Comparison of ENCODE assay signal across 22 mouse cellular contexts in genomic region chr16:45297806-45298205, GRCm38 (mm10).
"Had no signal": no experiment of that assay in that cellular context is flagged by ENCODE, and none has a peak within 500 bp of the region (broad histone marks: within the 10 kb centered on the region; RNA-seq: fewer than 3 reads in every experiment).

No protein-coding gene starts in this region.

- H3K4me1 ChIP-seq: lung, embryonic 15.5 days; megakaryocyte, embryonic 14.5 days; midbrain, embryonic 13.5 days; midbrain, embryonic 15.5 days; neural tube, embryonic 13.5 days; neural tube, embryonic 15.5 days; stomach, embryonic 15.5 days had no signal

- H3K27ac ChIP-seq: lung, embryonic 15.5 days; macrophage; midbrain, embryonic 13.5 days; midbrain, embryonic 15.5 days; neural tube, embryonic 13.5 days; neural tube, embryonic 15.5 days; stomach, embryonic 15.5 days; stomach, postnatal 0 days had no signal

- ATAC-seq: liver, postnatal 0 days; lung, postnatal 0 days; midbrain, embryonic 13.5 days; midbrain, embryonic 15.5 days had no signal

- H3K9ac ChIP-seq: liver, postnatal 0 days; lung, embryonic 15.5 days; midbrain, embryonic 13.5 days; midbrain, embryonic 15.5 days; neural tube, embryonic 13.5 days; neural tube, embryonic 15.5 days; stomach, embryonic 15.5 days had no signal

- H3K36me3 ChIP-seq: lung, embryonic 15.5 days; midbrain, embryonic 13.5 days; midbrain, embryonic 15.5 days; neural tube, embryonic 13.5 days; neural tube, embryonic 15.5 days; stomach, embryonic 15.5 days had no signal

- H3K27me3 ChIP-seq: lung, embryonic 15.5 days; megakaryocyte, embryonic 14.5 days; midbrain, embryonic 13.5 days; midbrain, embryonic 15.5 days; neural tube, embryonic 13.5 days; neural tube, embryonic 15.5 days; stomach, embryonic 15.5 days had no signal

- DNase-seq: liver, postnatal 0 days; lung, adult 2 months; lung, postnatal 14 days; lung, postnatal 36 days; retina, postnatal 1 day; right cerebral cortex, adult 18-20 months; right cerebral cortex, postnatal 25 days; right cerebral cortex, postnatal 4 days; spleen, adult 18-20 months; thymus, adult 2 months; thymus, postnatal 25 days had no signal

- H3K4me2 ChIP-seq: lung, embryonic 15.5 days; midbrain, embryonic 11.5 days; midbrain, embryonic 13.5 days; midbrain, embryonic 15.5 days; neural tube, embryonic 13.5 days; neural tube, embryonic 15.5 days; stomach, embryonic 15.5 days had no signal

- H3K9me3 ChIP-seq: lung, embryonic 15.5 days; megakaryocyte, embryonic 14.5 days; midbrain, embryonic 13.5 days; midbrain, embryonic 15.5 days; neural tube, embryonic 13.5 days; neural tube, embryonic 15.5 days; stomach, embryonic 15.5 days had no signal

- H3K4me3 ChIP-seq: lung, embryonic 15.5 days; megakaryocyte, embryonic 14.5 days; midbrain, embryonic 13.5 days; midbrain, embryonic 15.5 days; neural tube, embryonic 13.5 days; neural tube, embryonic 15.5 days; stomach, embryonic 15.5 days had no signal
